Comparison of ENCODE assay signal across 8 mouse cellular contexts in genomic region chr10:67858878-67859277, GRCm38 (mm10). TPM values are rescaled to one million over a fixed set of nuclear protein-coding genes. Genes with fewer than 3 reads are reported as not detected.
DNase-seq lines count a peak whose midpoint lies in the region; ATAC-seq lines count a peak whose summit lies in the region.

No protein-coding gene starts in this region.

- intact Hi-C loops in heart, postnatal 14 days (cut with DNase I), result loop anchor here (2.0 to 5.0 kb wide), 4 partner anchors 92 to 544 kb away; no protein-coding TSS in a partner anchor

- H3K4me1 ChIP-seq in embryonic facial prominence, embryonic 14.5 days (ENCODE audit: control insufficient read depth, insufficient read depth, low read length), result no peaks in the 10 kb centered on the region

- DNase-seq in CD8-positive naive resting alpha-beta T cell, adult 2 months (ENCODE audit: low read depth in 2 of 2, low spot score in 2 of 2), result peak; percentile 49 to 64
- DNase-seq in adrenal gland, postnatal 4 days (ENCODE audit: low spot score in 2 of 2), result peak; percentile 16 to 45
- peak; percentile 90 for DNase-seq in embryonic facial prominence, embryonic 14.5 days (ENCODE audit: low spot score)
- DNase-seq in heart, postnatal 14 days, result peak; percentile 69 to 82
- DNase-seq in layer of hippocampus, adult 18-20 months (ENCODE audit: low spot score in 2 of 2), result peak; percentile 64 to 90
- DNase-seq in lung, postnatal 10 days, result peak; percentile 84
- DNase-seq in ovary, postnatal 36 days (ENCODE audit: low spot score), result peak; percentile 56
- peak; percentile 41 to 73 for DNase-seq in thymus, postnatal 10 days (ENCODE audit: low spot score in 2 of 2)

- no peak overlapping the region for H3K4me3 ChIP-seq in embryonic facial prominence, embryonic 14.5 days (ENCODE audit: low read depth, low read length)

- WGBS in embryonic facial prominence, embryonic 14.5 days, result 21% methylated on average over 8 of the region's 8 CpGs

- H3K27ac ChIP-seq in embryonic facial prominence, embryonic 14.5 days (replicated peaks; ENCODE audit: low read depth, low read length), result no peak overlapping the region

- H3K36me3 ChIP-seq in embryonic facial prominence, embryonic 14.5 days (ENCODE audit: control insufficient read depth, insufficient read depth, low read length), result no peaks in the 10 kb centered on the region

- no peaks in the 10 kb centered on the region for H3K27me3 ChIP-seq in embryonic facial prominence, embryonic 14.5 days (replicated peaks; ENCODE audit: control insufficient read depth, insufficient read depth, low read length)

- ATAC-seq in embryonic facial prominence, embryonic 14.5 days (ENCODE audit: low read depth), result peak; percentile 33; the same call in 1 of the 2 replicates

- H3K9ac ChIP-seq in embryonic facial prominence, embryonic 14.5 days (ENCODE audit: low read depth, low read length), result no peak overlapping the region

- H3K9me3 ChIP-seq in embryonic facial prominence, embryonic 14.5 days (ENCODE audit: control insufficient read depth, low read length), result no peaks in the 10 kb centered on the region

- H3K4me2 ChIP-seq in embryonic facial prominence, embryonic 14.5 days (ENCODE audit: low read depth, low read length), result no peak overlapping the region

RNA-seq across cellular contexts. Expression of gene Zfp365, which starts 53.6 kb away (rescaled TPM):
- total RNA-seq in adrenal gland, postnatal 4 days (2021), result 1 to 10 TPM; 3.5 to 4.8 TPM
- polyA plus RNA-seq in embryonic facial prominence, embryonic 14.5 days (2014; fragmentation: Nextera tagmentation; extraction: Ambion mirVana), result 1.8 and 1.9 TPM in 2 replicates
- total RNA-seq in heart, postnatal 14 days (2021), result under 1 TPM; 0.61 to 0.72 TPM
- total RNA-seq in layer of hippocampus, adult 18-20 months (2021), result 100 to 1,000 TPM; 261 to 265 TPM

Comparison
In these comparisons a context has a peak if more than half of its experiments do, and no peak if none do; other contexts are left out.
1. DNase-seq: peak in every context shown above with its lines; median percentile 90 in embryonic facial prominence, embryonic 14.5 days; 84 in lung, postnatal 10 days; 77 in layer of hippocampus, adult 18-20 months; 76 in heart, postnatal 14 days; 57 in thymus, postnatal 10 days; 56 in CD8-positive naive resting alpha-beta T cell, adult 2 months; 56 in ovary, postnatal 36 days; 30 in adrenal gland, postnatal 4 days.
2. RNA of gene Zfp365, which starts 53.6 kb away (total RNA-seq): 261 to 265 TPM in layer of hippocampus, adult 18-20 months; 3.5 to 4.8 TPM in adrenal gland, postnatal 4 days and 0.61 to 0.72 TPM in heart, postnatal 14 days; every median in the first group is over 10 times any median in the second.